Mouse (Mus musculus): ENCODE data around the gene Masp2. TPM values are rescaled to one million over a fixed set of nuclear protein-coding genes. Genes with fewer than 3 reads are reported as not detected.

The Masp2 gene
- polyA plus RNA-seq, 1 experiment from 2014 or later = 0.27 TPM

Other genes starting within 250 kb of the Masp2 start
- 19.1 and 20.8 TPM in 2 replicates for gene Ubiad1, start 157.8 kb upstream of the Masp2 start, polyA plus RNA-seq (2016; fragmentation: Nextera tagmentation; extraction: Ambion mirVana)
- 31.2 and 35.1 TPM in 2 replicates for gene Mtor, start 153.9 kb upstream of the Masp2 start, polyA plus RNA-seq (2016; fragmentation: Nextera tagmentation; extraction: Ambion mirVana)
- 0.29 and 0.51 TPM in 2 replicates for gene Angptl7, start 102.1 kb upstream of the Masp2 start, polyA plus RNA-seq (2016; fragmentation: Nextera tagmentation; extraction: Ambion mirVana)
- 102 and 105 TPM in 2 replicates for gene Exosc10, start 44.1 kb upstream of the Masp2 start, polyA plus RNA-seq (2016; fragmentation: Nextera tagmentation; extraction: Ambion mirVana)
- gene Srm, start 11.1 kb upstream of the Masp2 start, polyA plus RNA-seq (2016; fragmentation: Nextera tagmentation; extraction: Ambion mirVana) = 163 and 166 TPM in 2 replicates
- gene Tardbp, start 24.5 kb downstream of the Masp2 start, polyA plus RNA-seq (2016; fragmentation: Nextera tagmentation; extraction: Ambion mirVana) = 447 and 449 TPM in 2 replicates
- gene Gm572, start 40.8 kb downstream of the Masp2 start, polyA plus RNA-seq (2016; fragmentation: Nextera tagmentation; extraction: Ambion mirVana) = not detected in 2 replicates
- gene Casz1, start 201.9 kb downstream of the Masp2 start, polyA plus RNA-seq (2016; fragmentation: Nextera tagmentation; extraction: Ambion mirVana) = 2.8 and 3.1 TPM in 2 replicates

All from forebrain, embryonic 12.5 days (tissue).